Mouse (Mus musculus): ENCODE measurements around the gene Bag5.

DNA sequence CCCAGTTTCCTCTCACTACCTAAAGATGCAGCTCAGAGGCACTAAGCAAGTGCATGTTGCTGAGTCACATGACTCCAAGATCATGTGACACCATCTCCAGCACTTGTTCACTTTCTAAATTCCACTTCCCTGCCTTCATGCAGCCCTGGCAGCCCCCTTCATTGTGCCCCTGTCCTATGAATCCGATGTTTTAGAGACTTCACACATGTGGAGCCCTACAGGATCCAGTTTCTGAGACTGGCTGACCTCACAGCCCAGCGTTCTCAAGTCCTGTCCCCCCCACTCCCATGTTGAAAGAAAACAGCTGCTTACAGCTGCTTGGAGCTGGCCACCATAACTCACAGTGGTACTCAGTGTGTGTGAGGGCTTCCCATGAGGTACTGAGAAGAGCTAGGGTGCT is 30.4 kb upstream of the Bag5 start:
- no peak for TF ChIP-seq CTCF (IDR thresholded peaks at IDR 0.05; ENCODE audit: extremely low read depth, insufficient read depth, insufficient read length, insufficient replicate concordance)
- TF ChIP-seq POLR2A (IDR thresholded peaks at IDR 0.05; ENCODE audit: low read depth, low read length), result no peak

All from spleen, adult 2 months (tissue).